Mouse (Mus musculus) spleen, postnatal 36 days (tissue): ENCODE results near the gene Pip5k1c.
A peak's percentile ranks its signal among the peaks of the same experiment; 100 is the strongest.

ENCODE experiments used
- DNase-seq, 2 experiments: peaks; one replicate each; pipeline ENCODE4 v3.0.0; 2022; ENCODE audit warnings: low spot score in 2 of 2, mixed read lengths in 1 of 2

The Pip5k1c gene

DNA sequence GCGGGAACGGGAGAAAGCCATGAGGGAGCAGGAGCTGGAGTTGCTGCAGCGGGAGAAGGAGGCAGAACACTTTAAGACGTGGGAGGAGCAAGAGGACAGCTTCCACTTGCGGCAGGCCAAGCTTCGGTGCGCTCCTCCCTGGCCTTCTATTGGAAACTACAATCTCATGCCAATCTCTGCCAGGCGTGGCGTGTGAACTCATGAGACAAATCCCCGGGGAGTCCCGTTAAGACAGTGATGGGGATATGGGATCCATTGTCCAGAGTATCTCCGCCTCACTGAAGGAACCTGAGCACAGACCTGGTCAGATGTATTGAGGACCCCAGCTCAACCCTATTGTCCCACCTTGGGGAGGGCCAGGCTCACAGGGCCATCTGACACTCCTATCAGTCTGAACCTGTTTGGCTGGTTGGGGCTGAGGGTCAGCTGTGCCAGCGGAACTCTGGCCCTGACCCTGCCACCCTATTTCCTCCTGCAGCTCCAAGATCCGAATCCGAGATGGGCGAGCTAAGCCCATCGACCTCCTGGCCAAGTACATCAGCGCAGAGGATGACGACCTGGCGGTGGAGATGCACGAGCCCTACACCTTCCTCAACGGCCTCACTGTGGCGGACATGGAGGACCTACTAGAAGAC, 30.5 kb downstream of the Pip5k1c start:
- no peak for DNase-seq

DNA sequence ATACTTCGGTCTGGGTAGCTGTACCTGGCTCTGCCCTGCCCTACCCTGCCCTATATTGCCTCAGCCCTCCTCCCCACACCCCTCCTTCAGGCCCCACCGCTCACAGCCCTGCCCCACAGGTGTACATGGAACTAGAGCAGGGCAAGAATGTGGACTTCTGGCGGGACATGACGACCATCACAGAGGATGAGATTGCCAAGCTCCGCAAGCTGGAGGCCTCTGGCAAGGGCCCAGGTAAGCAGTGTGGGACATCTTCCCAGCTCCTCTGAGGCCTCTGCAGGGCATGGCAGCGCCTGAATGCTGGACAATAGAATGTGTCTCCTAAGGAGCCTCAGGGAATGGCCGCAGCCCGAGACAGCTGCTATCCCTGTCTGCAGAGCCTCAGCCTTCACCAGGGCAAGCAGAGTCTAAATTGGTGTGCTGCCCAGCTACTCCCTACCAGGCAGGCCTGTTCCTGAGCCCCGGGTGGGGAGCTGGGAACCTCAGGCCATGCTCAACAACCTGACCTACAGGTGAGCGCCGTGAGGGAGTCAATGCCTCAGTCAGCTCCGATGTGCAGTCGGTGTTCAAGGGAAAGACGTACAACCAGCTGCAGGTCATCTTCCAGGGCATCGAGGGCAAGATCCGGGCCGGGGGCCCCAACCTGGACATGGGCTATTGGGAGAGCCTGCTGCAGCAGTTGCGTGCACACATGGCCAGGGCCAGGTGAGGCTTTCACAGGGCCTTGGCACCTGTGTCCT, 31.2 kb downstream of the Pip5k1c start:
- DNase-seq, result no peak

DNA sequence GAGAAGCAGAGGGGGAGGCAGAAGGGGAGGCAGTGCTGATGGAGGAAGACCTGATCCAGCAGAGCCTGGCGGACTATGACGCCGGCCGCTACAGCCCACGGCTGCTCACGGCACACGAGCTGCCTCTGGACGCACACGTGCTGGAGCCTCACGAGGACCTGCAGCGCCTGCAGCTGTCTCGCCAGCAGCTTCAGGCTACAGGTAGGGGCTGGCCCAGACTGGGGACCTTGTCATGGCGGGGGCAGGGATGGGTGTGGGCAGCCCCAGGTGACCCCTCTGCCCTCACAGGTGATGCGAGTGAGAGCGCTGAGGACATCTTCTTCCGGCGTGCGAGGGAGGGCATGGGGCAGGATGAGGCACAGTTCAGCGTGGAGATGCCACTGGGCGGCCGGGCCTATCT, 32.4 kb downstream of the Pip5k1c start:
- DNase-seq, result no peak

DNA sequence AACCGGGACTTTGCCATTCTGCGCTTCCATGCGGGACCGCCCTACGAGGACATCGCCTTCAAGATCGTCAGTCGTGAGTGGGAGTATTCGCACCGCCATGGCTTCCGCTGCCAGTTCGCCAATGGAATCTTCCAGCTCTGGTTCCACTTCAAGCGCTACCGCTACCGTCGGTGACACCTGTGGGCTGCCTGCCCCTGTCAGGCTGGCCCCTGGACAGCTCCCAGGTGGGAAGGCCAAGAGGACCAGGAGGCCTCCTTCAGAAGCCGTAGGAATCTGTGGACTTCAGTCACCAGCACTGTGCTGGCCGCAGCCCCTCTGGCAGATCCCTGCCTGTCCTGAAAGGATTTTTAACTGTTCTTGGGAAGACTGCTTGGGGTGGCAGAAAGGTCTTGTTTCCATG, 33.0 kb downstream of the Pip5k1c start:
- DNase-seq, result no peak

DNA sequence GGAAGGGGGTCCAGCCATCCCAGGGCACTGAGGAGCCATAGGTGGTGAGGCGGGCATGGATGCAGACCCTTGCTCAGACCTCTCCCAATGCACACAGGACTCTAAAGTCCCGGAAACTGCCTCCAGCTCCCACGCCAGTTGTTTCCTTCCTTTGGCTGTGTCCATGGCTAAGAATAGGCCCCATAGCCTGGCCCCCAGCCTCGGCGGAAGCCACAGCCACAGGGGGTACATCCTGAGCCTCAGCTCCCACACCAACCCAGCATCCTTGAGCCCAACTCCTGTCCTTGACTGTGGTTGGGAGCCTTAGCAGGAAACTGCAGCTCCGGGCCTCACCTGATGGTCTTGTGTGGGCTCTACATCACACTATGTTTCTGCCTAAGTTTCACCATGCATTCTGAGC, 34.1 kb downstream of the Pip5k1c start:
- DNase-seq, result no peak

DNA sequence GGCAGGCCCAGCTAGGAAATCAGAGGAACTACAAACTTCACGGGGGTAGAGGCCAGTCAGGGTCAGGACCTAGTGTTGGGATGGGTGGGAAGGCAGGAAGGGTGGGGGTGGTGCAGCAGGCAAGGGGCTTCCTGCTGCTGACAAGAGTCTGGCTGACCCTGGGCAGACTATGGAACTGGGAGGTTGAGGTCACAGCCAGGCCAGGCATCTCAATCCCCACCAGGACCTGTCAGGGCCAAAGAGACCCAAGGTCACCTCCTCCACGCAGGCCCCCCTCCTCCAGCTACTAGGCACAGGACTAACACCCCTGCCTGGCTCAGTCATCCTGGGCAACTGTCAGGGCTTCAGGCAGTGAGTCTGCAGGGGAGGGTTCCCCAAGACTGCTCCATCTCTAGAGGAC, 35.2 kb downstream of the Pip5k1c start:
- no peak for DNase-seq

DNA sequence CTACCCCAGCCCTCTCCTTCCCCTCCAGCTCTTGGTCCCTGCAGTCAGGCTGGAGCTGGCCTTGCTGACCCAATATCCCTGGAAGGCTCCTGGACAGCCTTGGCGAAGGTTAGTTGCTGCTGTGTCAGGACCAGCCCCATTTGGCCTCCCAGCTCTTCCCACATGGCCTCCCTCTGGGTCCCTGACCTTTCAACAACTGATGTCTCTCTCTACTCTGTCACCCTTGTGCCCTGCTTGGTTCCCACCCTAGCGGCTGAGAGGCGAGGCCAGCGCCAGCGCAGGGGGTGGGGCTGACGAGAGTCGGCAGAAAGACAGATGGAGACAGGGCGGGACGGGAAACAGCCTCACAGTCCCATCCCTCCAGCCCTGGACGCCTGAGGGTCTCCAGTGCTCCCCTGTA, 35.6 kb downstream of the Pip5k1c start, which contains the start of gene Tbxa2r:
Gene Tbxa2r, plus strand, starts transcription at position 346 of the 400 bp plus-strand sequence.
- peak; percentile 68 to 74 for DNase-seq

DNA sequence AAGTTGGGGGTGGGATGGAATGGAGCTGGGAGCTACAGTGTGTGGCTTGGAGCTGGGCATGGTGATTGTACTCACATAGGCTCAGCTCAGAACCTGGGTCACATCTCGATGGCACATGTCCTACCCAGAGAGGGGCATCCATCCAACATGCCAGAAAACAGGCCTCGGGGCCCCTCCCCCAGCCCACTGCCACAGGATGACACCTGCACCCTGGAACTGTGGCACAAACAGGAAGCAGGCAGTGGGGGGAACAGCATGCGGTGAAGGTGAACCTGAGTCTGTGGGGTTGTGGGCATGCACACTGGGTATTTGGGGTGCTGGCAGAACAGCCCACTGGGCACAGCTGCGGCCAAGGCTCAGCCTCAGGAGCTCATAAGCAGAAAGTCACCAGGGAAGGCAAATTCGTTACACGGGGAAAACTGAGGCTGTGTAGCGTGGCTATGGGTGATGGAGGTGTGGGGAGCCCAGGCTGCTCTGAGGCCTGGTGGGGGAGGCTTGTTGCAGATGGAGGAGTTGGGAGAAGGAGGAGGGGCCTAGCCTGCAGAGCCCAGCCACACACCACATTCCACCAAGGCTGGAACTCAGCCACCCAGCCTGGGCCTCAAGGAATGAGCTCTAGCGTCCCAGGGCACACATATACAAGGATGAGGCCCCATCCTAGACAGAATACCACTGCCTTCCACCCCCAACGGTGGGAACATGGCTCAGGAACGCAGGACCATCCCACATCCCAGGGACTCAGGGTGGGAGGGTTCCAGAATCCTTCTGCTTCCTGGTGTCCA, 36.6 kb downstream of the Pip5k1c start:
- peak; percentile 80 to 82 for DNase-seq

DNA sequence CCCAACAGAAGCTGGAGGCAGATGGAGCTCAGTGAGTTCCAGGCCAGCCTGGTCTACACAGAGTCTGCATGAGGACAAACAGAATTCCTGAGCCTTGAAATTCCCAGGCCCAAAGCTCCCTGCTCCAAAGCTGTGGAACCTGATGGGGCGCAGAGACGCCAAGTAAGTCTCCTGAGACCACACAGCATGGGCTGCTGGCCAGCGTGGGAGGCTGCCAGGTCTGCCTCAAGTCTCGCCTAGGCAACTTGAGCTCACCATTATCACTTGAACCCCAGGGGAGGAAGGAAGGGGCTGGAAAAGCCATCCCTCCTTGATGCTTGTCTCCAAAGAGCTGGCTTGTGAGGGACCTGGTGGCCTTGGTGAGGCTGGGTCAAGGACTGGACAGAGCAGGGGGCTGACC, 37.2 kb downstream of the Pip5k1c start:
- no peak for DNase-seq

DNA sequence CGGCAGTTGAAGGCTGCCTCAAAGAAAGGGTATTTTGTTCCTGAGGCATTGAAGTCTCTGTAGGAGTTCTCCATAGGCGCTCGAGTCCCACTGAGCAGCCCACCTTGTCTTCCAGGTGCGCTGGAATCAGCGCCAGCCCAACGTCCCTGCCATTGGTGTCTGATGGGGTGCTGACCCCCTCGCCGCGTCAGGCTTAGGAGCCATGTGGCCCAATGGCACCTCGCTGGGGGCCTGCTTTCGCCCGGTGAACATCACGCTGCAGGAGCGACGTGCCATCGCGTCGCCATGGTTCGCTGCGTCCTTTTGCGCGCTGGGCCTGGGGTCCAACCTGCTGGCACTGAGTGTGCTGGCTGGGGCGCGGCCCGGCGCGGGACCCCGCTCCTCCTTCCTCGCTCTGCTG, 39.5 kb downstream of the Pip5k1c start:
- no peak for DNase-seq

DNA sequence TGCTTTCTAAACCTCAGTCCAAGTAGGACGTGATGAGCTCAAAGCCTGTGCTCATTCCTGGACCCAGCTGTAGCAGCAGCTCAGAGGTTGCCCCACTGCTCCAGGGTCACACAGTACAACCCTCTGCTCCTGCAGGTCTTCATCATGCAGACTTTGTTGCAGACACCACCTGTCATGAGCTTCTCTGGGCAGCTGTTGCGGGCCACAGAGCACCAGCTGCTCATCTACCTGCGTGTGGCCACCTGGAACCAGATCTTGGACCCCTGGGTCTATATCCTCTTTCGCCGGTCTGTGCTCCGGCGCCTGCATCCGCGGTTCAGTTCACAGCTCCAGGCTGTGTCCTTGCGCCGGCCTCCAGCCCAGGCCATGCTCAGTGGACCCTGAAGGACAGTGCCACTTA, 41.6 kb downstream of the Pip5k1c start:
- DNase-seq, result no peak

DNA sequence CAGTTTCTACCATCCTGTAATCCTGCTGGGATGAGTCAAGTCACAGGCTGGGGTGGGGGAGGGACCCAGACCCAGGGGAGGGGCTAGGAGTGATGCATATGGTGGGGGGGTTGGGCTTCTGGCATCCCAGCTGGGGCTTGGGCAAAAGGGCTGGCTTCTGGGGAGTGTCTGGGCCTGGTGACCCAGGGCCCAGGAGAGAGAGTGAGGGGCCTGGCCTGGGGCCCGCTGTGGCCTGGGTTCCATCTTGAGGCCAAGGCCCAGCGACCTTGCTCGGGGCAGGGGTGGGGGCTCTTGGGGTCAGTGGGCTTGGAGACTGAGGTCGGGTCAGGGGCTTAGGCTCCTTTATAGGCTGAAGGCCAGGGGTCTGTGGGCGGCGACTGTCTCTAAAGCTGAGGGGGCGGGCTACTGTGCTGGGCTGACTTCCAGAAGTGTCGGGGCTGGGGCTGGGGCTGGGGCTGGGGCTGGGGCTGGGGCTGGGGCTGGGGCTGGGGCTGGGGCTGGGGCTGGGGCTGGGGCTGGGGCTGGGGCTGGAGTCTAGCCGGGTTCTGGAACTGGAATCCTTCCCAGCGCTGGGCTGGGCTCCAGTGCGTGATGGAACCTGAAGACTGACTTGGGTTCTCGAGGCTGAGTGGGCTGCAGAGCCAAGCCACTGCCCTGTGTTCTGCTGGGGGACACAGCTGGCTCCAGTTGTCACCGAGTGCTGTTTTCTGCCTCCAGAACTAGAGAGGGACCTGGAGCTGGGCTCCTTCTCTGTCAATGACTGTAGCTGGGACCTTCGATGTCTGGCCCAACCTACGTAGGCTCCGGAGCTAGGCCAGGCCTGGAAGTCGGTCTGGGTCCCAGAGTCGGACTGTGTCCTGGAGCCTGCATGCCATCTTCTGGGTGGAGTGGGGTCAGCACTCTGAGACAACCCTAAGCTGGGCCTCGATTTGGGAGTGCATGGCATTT, 42.9 kb downstream of the Pip5k1c start:
- no peak for DNase-seq

DNA sequence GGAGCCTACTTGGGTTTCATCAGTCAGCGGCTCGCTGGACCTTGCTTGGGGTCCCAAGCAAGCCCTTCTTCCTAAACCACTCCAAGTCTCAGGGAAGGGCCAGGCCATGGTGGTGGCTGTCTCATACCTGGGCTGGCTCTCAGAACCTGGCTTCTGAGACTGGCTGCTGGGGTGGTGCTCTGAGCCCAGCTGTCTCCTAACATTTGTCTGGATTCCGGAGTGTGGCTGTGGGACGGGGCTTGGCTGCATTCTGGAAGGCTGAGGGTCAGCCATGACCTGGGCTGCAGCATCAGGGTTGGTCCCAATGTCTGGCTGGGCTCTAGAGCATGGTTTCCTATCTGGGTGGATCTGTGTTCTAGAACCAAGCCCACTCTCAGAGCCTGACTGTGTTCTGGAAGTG, 43.8 kb downstream of the Pip5k1c start:
- DNase-seq, result no peak

DNA sequence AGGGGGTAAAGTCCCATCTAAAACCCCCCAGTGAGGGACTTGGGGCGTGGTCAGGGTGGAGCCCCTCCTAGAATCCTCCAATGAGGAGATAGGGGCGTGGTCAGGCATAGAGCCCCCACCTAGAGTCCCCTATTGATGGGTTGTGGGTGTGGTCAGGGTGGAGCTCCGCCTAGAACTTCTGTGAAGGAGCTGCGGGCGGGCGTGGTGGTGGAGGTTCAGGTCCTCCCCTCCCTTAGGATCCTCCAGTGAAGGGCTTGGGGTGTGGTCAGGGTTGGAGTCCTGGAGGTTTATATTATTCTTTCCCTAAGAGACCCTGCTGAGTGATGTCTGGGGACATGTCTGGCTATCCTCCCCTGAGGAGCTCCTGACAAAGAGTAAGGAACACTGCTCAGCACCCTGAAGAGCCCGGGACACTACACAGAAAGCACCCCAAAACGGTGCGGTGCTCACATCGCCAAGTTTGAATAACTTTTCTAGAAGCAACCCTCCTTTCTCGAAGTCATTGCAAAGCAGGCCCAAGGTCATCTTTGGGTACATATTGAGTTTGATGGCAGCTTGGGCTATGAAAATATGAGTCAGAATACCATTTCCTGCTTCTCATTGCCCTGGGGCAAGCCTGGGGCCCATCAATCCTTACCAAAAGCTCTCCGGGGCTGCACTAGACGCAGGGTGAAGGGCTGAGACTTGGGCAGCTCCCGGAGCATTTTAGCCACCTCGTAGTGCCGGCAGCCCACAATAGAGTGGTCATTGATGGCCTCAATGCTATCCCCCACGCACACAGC, 48.0 kb downstream of the Pip5k1c start:
- no peak for DNase-seq

DNA sequence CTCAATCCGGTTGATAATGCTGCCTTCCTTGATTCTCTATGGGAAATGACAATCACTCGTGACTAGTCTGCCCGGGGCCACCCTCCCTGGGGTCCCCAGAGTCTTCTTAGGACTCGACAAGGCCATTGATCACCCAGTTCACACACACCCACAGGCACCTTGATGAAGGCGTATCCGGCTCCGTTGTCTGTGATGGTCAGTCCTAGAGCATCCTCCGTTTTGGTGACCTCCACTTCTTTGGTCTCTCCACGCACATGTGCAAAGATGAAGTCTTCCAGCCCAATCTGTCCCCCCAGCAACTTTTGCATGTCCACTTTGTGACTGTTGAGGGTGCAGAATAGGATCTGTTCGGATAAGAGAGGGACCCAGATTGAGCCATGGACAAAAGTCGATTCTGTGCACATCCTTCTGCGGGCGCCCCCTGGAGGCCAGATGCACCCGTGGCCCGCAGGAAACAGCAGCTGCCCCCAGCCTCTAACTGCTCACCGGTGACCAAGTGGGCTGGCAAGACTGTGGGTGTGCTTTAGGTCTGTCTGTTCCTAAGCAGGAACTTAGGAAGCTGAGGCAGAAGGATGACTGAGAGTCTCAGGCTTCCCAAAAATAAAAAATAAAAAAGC, 48.7 kb downstream of the Pip5k1c start:
- peak; percentile 56 to 66 for DNase-seq

DNA sequence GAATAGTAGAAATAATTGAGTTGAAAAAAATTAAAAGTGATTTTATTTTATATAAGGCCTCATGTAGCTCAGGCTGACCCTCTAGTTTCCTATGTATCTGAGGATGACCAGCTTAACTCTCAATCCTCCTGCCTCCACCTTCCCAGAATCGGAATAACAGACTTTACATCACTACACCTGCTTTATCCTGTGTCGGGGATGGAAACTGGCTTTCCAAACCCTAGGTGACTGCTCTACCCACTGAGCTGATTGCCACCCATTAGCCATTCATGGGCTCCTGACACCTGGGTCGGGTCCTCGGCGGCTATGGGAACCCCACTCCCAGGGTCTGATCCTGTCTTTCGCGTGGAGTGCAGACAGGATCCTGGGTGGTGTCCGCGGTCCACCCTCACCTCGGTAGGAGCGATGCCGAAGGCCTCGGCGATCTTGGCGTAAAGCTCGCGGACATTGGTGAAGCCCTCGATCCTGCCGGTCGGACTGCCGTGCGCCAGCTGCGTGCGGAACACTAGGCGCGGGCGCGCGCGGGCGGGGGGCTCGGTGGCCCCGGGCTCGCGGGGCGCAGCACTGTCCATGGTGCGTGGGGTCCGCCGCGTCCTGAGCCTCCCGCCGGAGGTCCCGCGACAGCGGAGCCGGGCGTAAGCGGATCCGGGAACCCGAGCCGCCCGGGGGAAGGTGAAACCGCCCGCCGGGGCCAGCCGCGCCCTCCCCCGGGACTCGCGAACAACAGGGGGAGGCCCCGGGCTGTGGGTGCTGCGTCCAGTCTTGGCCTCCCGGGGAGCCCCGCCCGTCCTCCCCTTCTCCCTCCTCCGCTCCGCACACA, 50.1 kb downstream of the Pip5k1c start, which contains the start of gene Gipc3:
Gene Gipc3, minus strand, starts transcription at position 581 of the 820 bp plus-strand sequence.
- peak; percentile 53 to 64 for DNase-seq

DNA sequence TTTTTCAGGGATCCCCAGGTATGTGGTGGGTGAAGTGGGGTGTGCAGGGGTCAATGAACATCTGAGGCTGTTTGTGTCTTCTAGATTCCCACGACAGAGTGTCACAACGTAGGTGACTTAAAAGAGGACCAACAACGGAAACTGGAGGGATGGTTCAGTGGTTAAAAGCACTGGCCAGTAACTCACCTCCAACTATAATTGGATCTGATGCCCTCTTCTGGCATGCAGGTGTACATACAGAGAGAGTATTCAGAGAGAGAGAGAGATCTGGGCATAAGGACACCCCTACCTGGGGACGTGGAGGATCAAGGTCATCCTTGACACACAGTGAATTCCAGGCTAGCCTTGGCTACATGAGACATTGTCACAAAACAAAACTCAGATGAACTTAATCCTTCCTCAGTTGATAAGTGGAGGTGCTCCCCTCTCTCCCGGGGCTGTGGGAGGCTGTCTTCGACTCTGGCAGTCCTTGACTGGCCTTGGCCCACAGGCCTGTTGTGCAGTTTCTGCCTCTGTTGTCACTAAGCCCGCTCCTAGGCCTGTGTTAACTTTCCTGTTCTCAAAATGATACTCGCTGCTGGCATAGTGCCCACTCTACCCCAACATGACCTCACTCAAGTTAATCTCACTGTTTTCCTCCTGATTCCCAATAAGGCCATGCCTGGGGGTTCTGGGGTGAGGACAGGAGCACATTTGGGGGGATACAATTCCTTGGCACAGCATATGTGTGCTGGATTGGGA, 51.8 kb downstream of the Pip5k1c start:
- DNase-seq, result peak in 1 of 2 experiments; percentile 55

DNA sequence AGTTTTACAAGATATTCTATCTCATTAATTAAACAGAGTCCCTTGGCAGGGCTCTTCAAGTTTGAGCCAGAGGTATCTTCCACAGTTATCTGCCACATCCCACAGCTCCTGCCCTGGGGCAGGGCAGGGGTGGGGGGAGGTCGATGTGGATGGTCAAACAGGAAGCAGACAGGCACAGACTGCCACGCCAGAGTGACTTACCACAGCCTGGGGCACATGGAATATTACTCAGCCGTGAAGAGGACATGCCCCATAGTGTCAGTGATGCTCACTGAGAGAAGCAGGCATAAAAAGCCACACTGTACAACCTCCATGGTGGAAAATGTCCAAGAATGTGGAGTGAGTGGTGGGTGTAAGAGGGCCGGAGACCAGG, 52.4 kb downstream of the Pip5k1c start:
- DNase-seq, result no peak
